Mouse (Mus musculus) neural tube, embryonic 14.5 days (tissue): ENCODE data around the gene Gm47995. TPM values are rescaled to one million over a fixed set of nuclear protein-coding genes. Genes with fewer than 3 reads are reported as not detected.
A peak's percentile ranks its signal among the peaks of the same experiment; 100 is the strongest.
"Not testable (repeated sequence)": the region's sequence is repeated elsewhere in the genome, so short reads cannot be mapped to it uniquely, and the experiment has no call there.

Experiments
- ATAC-seq: fragments of 200-750 bp; cut with Nextera tagmentation; 2 replicates; pipeline ENCODE4 v1.8.0; 2017; ENCODE audit warnings: low read depth, mild to moderate bottlenecking, moderate TSS enrichment, moderate library complexity
- H3K27ac ChIP-seq: fragments of 300-500 bp; sonication (generic); 2 replicates; pipeline ENCODE4 v1.5.1; 2014; ENCODE audit warnings: low read depth, mild to moderate bottlenecking, control low read depth, low read length, moderate library complexity, mixed read lengths
- H3K27me3 ChIP-seq: fragments of 300-500 bp; sonication (generic); 2 replicates; pipeline ENCODE4 v1.6.1; 2014; ENCODE audit warnings: low read length; ENCODE audit not compliant: control insufficient read depth, insufficient read depth
- H3K36me3 ChIP-seq: fragments of 300-500 bp; sonication (generic); 2 replicates; pipeline ENCODE4 v1.6.1; 2014; ENCODE audit warnings: low read length, mixed read lengths; ENCODE audit not compliant: control insufficient read depth, insufficient read depth
- H3K4me1 ChIP-seq: fragments of 300-500 bp; sonication (generic); 2 replicates; pipeline ENCODE4 v1.6.1; 2014; ENCODE audit warnings: low read length; ENCODE audit not compliant: control insufficient read depth, insufficient read depth
- H3K4me2 ChIP-seq: fragments of 300-500 bp; sonication (generic); 2 replicates; pipeline ENCODE4 v1.6.1; 2014; ENCODE audit warnings: mild to moderate bottlenecking, low read depth, low read length, control low read depth
- H3K4me3 ChIP-seq: fragments of 300-500 bp; sonication (generic); 2 replicates; pipeline ENCODE4 v1.5.1; 2014; ENCODE audit warnings: low read depth, low read length, control low read depth, mixed read lengths
- H3K9ac ChIP-seq: fragments of 300-500 bp; sonication (generic); replicated peaks from 2 replicates; pipeline ENCODE4 v1.6.1; 2014; ENCODE audit warnings: low read depth, mild to moderate bottlenecking, control low read depth, low read length, mixed read lengths
- H3K9me3 ChIP-seq: fragments of 300-500 bp; sonication (generic); 2 replicates; pipeline ENCODE4 v1.6.1; 2016; ENCODE audit warnings: low read length; ENCODE audit not compliant: control insufficient read depth
- WGBS: fragments of 180-500 bp; shearing (Covaris S2); extraction: QIAGEN DNeasy Blood & Tissue Kit; methylation state at CpG from one replicate; pipeline ENCODE4 v1.1.7; 2014; 5-methylcytosine and 5-hydroxymethylcytosine counted together
- polyA plus RNA-seq: library from polyadenylated mRNA; unstranded; fragments of >200 nt; fragmentation: Nextera tagmentation; extraction: Ambion mirVana; gene quantifications from 2 replicates; pipeline ENCODE4 v1.2.1, GENCODE M21; 2014

The Gm47995 gene
- polyA plus RNA-seq, 1 experiment from 2014 or later = not detected

DNA sequence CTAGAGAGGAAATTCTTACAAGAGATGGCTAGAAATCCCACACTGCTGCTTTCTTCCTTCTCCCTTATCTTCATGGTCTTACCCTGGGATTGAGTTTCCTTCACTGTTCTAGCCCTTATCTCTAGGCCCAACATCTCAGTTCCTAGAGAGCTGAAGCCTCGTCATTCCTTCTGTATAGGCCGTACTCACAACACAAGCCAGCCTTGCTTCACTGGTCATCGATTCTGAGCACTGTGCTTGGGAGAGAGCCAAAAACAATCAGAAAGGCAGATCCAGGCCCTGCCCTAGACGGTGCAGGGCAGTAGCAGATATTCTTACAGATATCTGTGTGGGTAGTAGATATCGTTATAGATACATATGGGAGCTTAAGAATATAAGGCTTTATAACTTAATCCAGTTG lies 4.5 kb downstream of the Gm47995 start:
- H3K36me3 ChIP-seq, H3K9me3 ChIP-seq, ATAC-seq, H3K4me2 ChIP-seq, H3K27ac ChIP-seq, H3K4me1 ChIP-seq, H3K27me3 ChIP-seq, H3K4me3 ChIP-seq, H3K9ac ChIP-seq: not testable (repeated sequence)
- WGBS = 75% methylated on average over 3 of the region's 5 CpGs

DNA sequence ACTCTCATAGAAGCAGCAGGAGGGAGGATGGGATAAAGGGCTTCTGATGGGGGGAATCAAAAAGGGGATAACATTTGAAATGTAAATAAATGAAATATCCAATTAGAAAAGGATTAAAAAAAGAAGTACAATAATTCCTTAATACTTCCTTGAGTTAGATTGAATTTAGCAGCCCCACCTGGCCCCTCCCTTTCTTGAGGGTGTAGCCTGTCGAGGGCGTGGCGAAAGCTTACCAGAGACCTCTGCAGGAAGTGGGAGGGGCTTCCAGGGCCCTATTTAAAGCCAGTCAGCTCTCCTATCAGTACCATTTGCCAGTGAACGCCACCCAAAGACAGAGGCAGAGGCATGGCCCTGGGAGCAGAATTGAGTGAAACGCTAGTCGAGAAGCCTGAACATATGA lies 5.6 kb downstream of the Gm47995 start, which contains the start of gene 3110040M04Rik:
Gene 3110040M04Rik, plus strand, starts transcription at position 304 of the 400 bp plus-strand sequence.
- H3K9me3 ChIP-seq, H3K9ac ChIP-seq, H3K27ac ChIP-seq, ATAC-seq, H3K27me3 ChIP-seq, H3K36me3 ChIP-seq, H3K4me3 ChIP-seq, H3K4me1 ChIP-seq, H3K4me2 ChIP-seq: not testable (repeated sequence)
- no CpG with 5 or more reads among the region's 6 CpGs for WGBS

DNA sequence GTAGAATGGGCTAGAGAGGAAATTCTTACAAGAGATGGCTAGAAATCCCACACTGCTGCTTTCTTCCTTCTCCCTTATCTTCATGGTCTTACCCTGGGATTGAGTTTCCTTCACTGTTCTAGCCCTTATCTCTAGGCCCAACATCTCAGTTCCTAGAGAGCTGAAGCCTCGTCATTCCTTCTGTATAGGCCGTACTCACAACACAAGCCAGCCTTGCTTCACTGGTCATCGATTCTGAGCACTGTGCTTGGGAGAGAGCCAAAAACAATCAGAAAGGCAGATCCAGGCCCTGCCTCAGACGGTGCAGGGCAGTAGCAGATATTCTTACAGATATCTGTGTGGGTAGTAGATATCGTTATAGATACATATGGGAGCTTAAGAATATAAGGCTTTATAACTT lies 10.2 kb downstream of the Gm47995 start:
- H3K4me3 ChIP-seq, H3K27me3 ChIP-seq, H3K4me2 ChIP-seq, H3K9me3 ChIP-seq, H3K27ac ChIP-seq, H3K4me1 ChIP-seq, H3K36me3 ChIP-seq, H3K9ac ChIP-seq: not testable (repeated sequence)
- peak; percentile 68; the same call in 1 of the 2 replicates for ATAC-seq
- WGBS = 64% methylated on average over 3 of the region's 5 CpGs

DNA sequence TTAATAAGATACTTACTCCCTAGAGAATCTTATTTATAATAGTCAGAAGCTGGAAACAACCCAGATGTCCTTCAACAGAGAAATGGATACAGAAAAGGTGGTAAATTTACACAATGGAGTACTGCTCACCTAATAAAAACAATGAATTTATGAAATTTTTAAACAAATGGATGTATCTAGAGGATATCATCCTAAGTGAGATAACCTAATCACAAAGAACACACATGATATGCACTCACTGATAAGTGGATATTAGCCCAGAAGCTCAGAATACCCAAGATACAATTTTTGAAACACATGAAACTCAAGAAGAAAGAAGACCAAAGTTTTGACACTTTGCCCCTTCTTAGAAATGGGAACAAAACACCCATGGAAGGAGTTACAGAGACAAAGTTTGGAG lies 10.7 kb downstream of the Gm47995 start:
- H3K9ac ChIP-seq, H3K27me3 ChIP-seq, H3K36me3 ChIP-seq, ATAC-seq, H3K9me3 ChIP-seq, H3K4me3 ChIP-seq, H3K4me2 ChIP-seq, H3K27ac ChIP-seq, H3K4me1 ChIP-seq: not testable (repeated sequence)

DNA sequence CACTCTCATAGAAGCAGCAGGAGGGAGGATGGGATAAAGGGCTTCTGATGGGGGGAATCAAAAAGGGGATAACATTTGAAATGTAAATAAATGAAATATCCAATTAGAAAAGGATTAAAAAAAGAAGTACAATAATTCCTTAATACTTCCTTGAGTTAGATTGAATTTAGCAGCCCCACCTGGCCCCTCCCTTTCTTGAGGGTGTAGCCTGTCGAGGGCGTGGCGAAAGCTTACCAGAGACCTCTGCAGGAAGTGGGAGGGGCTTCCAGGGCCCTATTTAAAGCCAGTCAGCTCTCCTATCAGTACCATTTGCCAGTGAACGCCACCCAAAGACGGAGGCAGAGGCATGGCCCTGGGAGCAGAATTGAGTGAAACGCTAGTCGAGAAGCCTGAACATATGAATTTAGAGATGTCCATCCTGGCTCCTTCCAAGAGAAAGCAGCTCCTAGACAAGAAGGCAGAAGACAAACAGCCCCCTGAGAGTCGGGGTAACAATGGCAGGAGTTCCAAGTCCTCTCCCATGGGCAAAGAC lies 11.6 kb downstream of the Gm47995 start, which contains the start of gene Gm47996:
Gene Gm47996, plus strand, starts transcription at position 308 of the 532 bp plus-strand sequence.
- not testable (repeated sequence) for H3K4me2 ChIP-seq, ATAC-seq, H3K36me3 ChIP-seq, H3K4me1 ChIP-seq, H3K27ac ChIP-seq, H3K27me3 ChIP-seq, H3K9ac ChIP-seq, H3K9me3 ChIP-seq, H3K4me3 ChIP-seq
- WGBS = 90% methylated on average over 4 of the region's 8 CpGs

DNA sequence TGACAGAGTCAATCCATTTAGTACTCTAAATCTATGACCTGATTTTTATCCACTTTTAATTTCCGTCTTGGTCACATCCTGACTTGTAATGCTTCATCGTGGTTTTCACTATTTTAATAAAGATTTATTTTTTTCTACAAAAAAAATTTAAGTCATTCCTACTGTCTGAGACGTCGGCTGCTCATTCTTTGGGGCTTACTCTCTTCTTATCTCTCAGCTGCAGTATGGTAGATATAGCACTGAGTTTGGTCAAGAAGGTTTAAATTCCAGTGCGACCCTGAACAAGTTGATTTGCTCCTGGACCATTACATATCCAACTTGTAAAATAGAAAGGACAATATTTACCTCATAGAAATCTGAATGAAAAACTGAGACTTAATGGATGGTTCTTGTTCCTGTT lies 13.4 kb downstream of the Gm47995 start:
- ATAC-seq, H3K9me3 ChIP-seq, H3K4me2 ChIP-seq, H3K27me3 ChIP-seq, H3K4me1 ChIP-seq, H3K27ac ChIP-seq, H3K4me3 ChIP-seq, H3K9ac ChIP-seq, H3K36me3 ChIP-seq: not testable (repeated sequence)
- WGBS = 90% methylated on average over 5 of the region's 5 CpGs

DNA sequence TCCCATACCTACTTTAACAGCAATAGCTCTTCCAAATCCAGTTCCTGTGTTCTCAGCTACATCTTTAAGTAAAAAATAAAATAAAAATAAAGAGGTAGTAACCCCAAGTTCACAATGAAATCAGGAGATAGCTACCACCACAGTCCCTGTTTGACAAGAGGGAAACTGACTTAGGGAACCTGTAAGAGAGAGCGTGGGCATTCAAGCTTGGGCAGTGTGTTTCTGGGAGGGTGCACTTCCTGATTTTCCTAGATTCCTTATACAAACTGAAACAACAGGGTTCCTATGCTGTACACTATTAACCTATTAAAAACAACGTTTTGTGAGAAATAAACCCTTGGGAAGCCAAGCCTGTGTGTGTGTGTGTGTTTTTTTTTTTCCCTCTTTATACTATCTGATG lies 16.6 kb downstream of the Gm47995 start:
- no peaks in the 10 kb centered on the region for H3K4me1 ChIP-seq
- no peak overlapping the region for H3K4me3 ChIP-seq
- ATAC-seq = no peak
- WGBS = 85% methylated on average over 2 of the region's 2 CpGs
- no peaks in the 10 kb centered on the region for H3K27me3 ChIP-seq
- H3K4me2 ChIP-seq = no peak overlapping the region
- no peaks in the 10 kb centered on the region for H3K9me3 ChIP-seq
- H3K36me3 ChIP-seq = no peaks in the 10 kb centered on the region
- H3K9ac ChIP-seq = no peak overlapping the region
- no peak overlapping the region for H3K27ac ChIP-seq

DNA sequence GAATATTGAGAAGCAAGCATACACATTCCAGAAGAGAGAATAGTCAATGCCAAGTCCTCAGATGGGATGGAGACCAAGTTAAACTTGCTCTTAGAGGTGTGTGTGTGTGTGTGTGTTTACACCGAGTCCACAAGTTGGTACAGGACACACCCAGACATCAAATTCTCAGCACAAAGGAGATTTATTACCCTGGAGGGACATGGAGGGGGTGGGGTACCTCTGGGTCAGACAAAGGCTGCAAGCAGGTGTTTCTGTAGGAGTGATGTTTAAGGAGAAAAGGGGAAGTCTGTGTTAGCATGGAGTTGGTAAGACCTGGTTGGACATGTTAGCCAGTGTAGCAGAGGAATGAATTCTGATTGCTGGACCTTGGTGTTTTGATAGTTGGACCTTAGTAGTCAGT lies 17.7 kb downstream of the Gm47995 start:
- Histone ChIP-seq H3K27me3 (no peaks in the 10 kb centered on the region), H3K4me2 (no peak overlapping the region), H3K9me3 (no peaks in the 10 kb centered on the region), H3K36me3 (no peaks in the 10 kb centered on the region), H3K9ac (no peak overlapping the region), H3K27ac (no peak overlapping the region), H3K4me1 (no peaks in the 10 kb centered on the region), H3K4me3 (no peak overlapping the region)
- WGBS = 48% methylated on average over 1 of the region's 1 CpGs
- ATAC-seq = no peak

DNA sequence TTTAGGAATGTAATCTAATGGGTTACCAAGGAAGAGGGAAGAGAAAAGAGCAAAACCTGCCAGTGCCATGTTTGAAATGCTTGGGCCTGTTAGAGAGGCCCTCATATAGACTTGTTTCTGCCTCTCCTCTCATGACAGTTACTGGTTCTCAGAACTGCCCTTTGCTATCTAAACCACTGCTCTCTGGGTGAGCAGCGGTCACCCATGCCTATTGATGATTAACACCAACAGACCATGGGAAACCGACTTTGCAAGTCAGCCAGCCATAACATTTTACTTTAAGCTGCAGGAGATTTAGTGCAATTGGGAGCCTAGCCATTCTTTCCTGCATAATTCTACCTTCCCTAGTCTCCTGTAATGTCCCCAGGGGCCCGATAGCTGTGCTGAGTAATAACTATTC lies 18.2 kb downstream of the Gm47995 start:
- no peaks in the 10 kb centered on the region for H3K4me1 ChIP-seq
- H3K9me3 ChIP-seq = no peaks in the 10 kb centered on the region
- no peaks in the 10 kb centered on the region for H3K36me3 ChIP-seq
- no peak overlapping the region for H3K9ac ChIP-seq
- H3K4me3 ChIP-seq = no peak overlapping the region
- H3K4me2 ChIP-seq = no peak overlapping the region
- WGBS = 61% methylated on average over 3 of the region's 3 CpGs
- H3K27me3 ChIP-seq = no peaks in the 10 kb centered on the region
- no peak for ATAC-seq
- H3K27ac ChIP-seq = no peak overlapping the region

DNA sequence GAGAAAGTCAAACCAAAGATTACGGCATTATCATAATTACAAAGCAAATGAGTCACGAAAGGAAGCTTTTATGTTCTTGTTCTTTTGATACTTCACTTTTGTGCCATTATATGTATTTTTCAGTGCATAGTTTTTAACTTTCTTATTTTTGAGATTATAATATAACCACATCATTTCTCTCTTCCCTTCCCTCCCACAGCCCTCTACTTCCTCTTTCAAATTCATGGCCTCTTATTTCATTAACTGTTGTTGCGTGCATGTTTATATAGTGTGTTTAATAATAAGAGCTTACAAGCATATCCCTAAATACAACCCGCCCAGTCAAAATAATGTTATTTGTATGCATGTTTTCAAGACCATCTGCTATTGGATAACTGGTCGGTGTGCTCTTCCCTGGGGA lies 20.8 kb downstream of the Gm47995 start:
- Histone ChIP-seq H3K27me3 (no peaks in the 10 kb centered on the region), H3K9ac (no peak overlapping the region), H3K9me3 (no peaks in the 10 kb centered on the region), H3K4me3 (no peak overlapping the region), H3K27ac (no peak overlapping the region), H3K4me1 (no peaks in the 10 kb centered on the region), H3K4me2 (no peak overlapping the region), H3K36me3 (no peaks in the 10 kb centered on the region)
- WGBS = 90% methylated on average over 5 of the region's 5 CpGs
- ATAC-seq = no peak
